Mouse (Mus musculus) liver, embryonic 15.5 days (tissue): ENCODE measurements around the gene Gm3173. TPM values are rescaled to one million over a fixed set of nuclear protein-coding genes. Genes with fewer than 3 reads are reported as not detected.
"Not testable (repeated sequence)": the region's sequence is repeated elsewhere in the genome, so short reads cannot be mapped to it uniquely, and the experiment has no call there.

Source experiments
- ATAC-seq: fragments of 200-750 bp; cut with Nextera tagmentation; 2 replicates; pipeline ENCODE4 v1.8.0; 2017; ENCODE audit warnings: moderate number of reproducible peaks, mild to moderate bottlenecking, moderate library complexity; ENCODE audit not compliant: insufficient read depth
- H3K27ac ChIP-seq: fragments of 300-500 bp; sonication (generic); replicated peaks from 2 replicates; pipeline ENCODE4 v1.5.1; 2015; ENCODE audit warnings: mild to moderate bottlenecking, inconsistent platforms
- H3K27me3 ChIP-seq: fragments of 300-500 bp; sonication (generic); 2 replicates; pipeline ENCODE4 v1.6.1; 2015; ENCODE audit warnings: mild to moderate bottlenecking, inconsistent platforms
- H3K36me3 ChIP-seq: fragments of 300-500 bp; sonication (generic); replicated peaks from 2 replicates; pipeline ENCODE4 v1.6.1; 2015; ENCODE audit warnings: moderate library complexity, mild to moderate bottlenecking, inconsistent platforms
- H3K4me1 ChIP-seq: fragments of 300-500 bp; sonication (generic); replicated peaks from 2 replicates; pipeline ENCODE4 v1.6.1; 2015; ENCODE audit warnings: inconsistent platforms
- H3K4me2 ChIP-seq: fragments of 300-500 bp; sonication (generic); 2 replicates; pipeline ENCODE4 v1.6.1; 2015; ENCODE audit warnings: moderate library complexity, mild to moderate bottlenecking, inconsistent platforms
- H3K4me3 ChIP-seq: fragments of 300-500 bp; sonication (generic); replicated peaks from 2 replicates; pipeline ENCODE4 v1.5.1; 2015; ENCODE audit warnings: mild to moderate bottlenecking, inconsistent platforms
- H3K9ac ChIP-seq: fragments of 300-500 bp; sonication (generic); 2 replicates; pipeline ENCODE4 v1.6.1; 2015; ENCODE audit warnings: moderate library complexity, mild to moderate bottlenecking, inconsistent platforms
- H3K9me3 ChIP-seq: fragments of 300-500 bp; sonication (generic); replicated peaks from 2 replicates; pipeline ENCODE4 v1.6.1; 2016; ENCODE audit warnings: inconsistent platforms
- WGBS: fragments of 180-500 bp; shearing (Covaris S2); methylation state at CpG from one replicate; pipeline ENCODE4 v1.1.7; 2015; ENCODE audit warnings: mixed read lengths; ENCODE audit not compliant: insufficient replicate concordance; 5-methylcytosine and 5-hydroxymethylcytosine counted together
- polyA plus RNA-seq: library from polyadenylated mRNA; unstranded; fragments of >200 nt; fragmentation: Nextera tagmentation; extraction: Ambion mirVana; gene quantifications from 2 replicates; pipeline ENCODE4 v1.2.1, GENCODE M21; 2015

Gene Gm3173
- not detected in 2 replicates for polyA plus RNA-seq

GRCm38 (mm10) chr14:4430692-4431091, at the start of gene Gm3173:
TSS of gene Gm3173 (plus strand) at chr14:4430992.
- not testable (repeated sequence) for H3K27ac ChIP-seq, H3K4me1 ChIP-seq, ATAC-seq, H3K4me3 ChIP-seq, H3K36me3 ChIP-seq, H3K9ac ChIP-seq, H3K9me3 ChIP-seq, H3K27me3 ChIP-seq, H3K4me2 ChIP-seq

- H3K27ac ChIP-seq, H3K4me1 ChIP-seq, H3K9me3 ChIP-seq, H3K9ac ChIP-seq, H3K4me3 ChIP-seq, H3K4me2 ChIP-seq, H3K27me3 ChIP-seq, ATAC-seq, H3K36me3 ChIP-seq: not testable (repeated sequence)
Observed at GRCm38 (mm10) chr14:4385606-4386005, 45.2 kb upstream of the Gm3173 start.

- not testable (repeated sequence) for ATAC-seq, H3K4me1 ChIP-seq, H3K9ac ChIP-seq, H3K9me3 ChIP-seq, H3K36me3 ChIP-seq, H3K4me2 ChIP-seq, H3K27ac ChIP-seq, H3K27me3 ChIP-seq, H3K4me3 ChIP-seq
- WGBS: 75% methylated on average over 4 of the region's 6 CpGs
Observed at GRCm38 (mm10) chr14:4392841-4393530, 37.8 kb upstream of the Gm3173 start.

GRCm38 (mm10) chr14:4397226-4397625, 33.6 kb upstream of the Gm3173 start, which contains the start of gene Gm3159:
TSS of gene Gm3159 (plus strand) at chr14:4397526.
- not testable (repeated sequence) for H3K36me3 ChIP-seq, H3K4me2 ChIP-seq, H3K27me3 ChIP-seq, H3K9ac ChIP-seq, H3K27ac ChIP-seq, H3K4me3 ChIP-seq, H3K9me3 ChIP-seq, H3K4me1 ChIP-seq, ATAC-seq
- 40% methylated on average over 1 of the region's 3 CpGs for WGBS

GRCm38 (mm10) chr14:4398624-4399023, 32.2 kb upstream of the Gm3173 start:
- H3K9ac ChIP-seq, H3K27ac ChIP-seq, H3K4me3 ChIP-seq, ATAC-seq, H3K9me3 ChIP-seq, H3K27me3 ChIP-seq, H3K4me2 ChIP-seq, H3K4me1 ChIP-seq, H3K36me3 ChIP-seq: not testable (repeated sequence)

- WGBS: 69% methylated on average over 5 of the region's 5 CpGs
- not testable (repeated sequence) for H3K9me3 ChIP-seq, H3K4me1 ChIP-seq
Observed at GRCm38 (mm10) chr14:4400115-4400789, 30.5 kb upstream of the Gm3173 start.

GRCm38 (mm10) chr14:4401245-4401644, 29.5 kb upstream of the Gm3173 start:
- H3K4me3 ChIP-seq, H3K27ac ChIP-seq: not testable (repeated sequence)

More at GRCm38 (mm10) chr14:4400115-4400789, 30.5 kb upstream of the Gm3173 start:
- not testable (repeated sequence) for H3K36me3 ChIP-seq, H3K27ac ChIP-seq, H3K27me3 ChIP-seq, ATAC-seq, H3K4me2 ChIP-seq, H3K4me3 ChIP-seq, H3K9ac ChIP-seq

GRCm38 (mm10) chr14:4403840-4404239, 27.0 kb upstream of the Gm3173 start:
- not testable (repeated sequence) for H3K9me3 ChIP-seq, H3K4me2 ChIP-seq, H3K9ac ChIP-seq, H3K27ac ChIP-seq, H3K4me3 ChIP-seq, H3K36me3 ChIP-seq, ATAC-seq, H3K4me1 ChIP-seq, H3K27me3 ChIP-seq

More at GRCm38 (mm10) chr14:4401245-4401644, 29.5 kb upstream of the Gm3173 start:
- H3K9ac ChIP-seq, H3K4me1 ChIP-seq, ATAC-seq, H3K9me3 ChIP-seq, H3K36me3 ChIP-seq, H3K4me2 ChIP-seq, H3K27me3 ChIP-seq: not testable (repeated sequence)
- WGBS: 43% methylated on average over 5 of the region's 5 CpGs

GRCm38 (mm10) chr14:4409939-4410338, 20.9 kb upstream of the Gm3173 start:
- ATAC-seq, H3K27ac ChIP-seq, H3K27me3 ChIP-seq, H3K36me3 ChIP-seq, H3K9ac ChIP-seq, H3K4me3 ChIP-seq, H3K4me2 ChIP-seq, H3K9me3 ChIP-seq, H3K4me1 ChIP-seq: not testable (repeated sequence)
- WGBS: 36% methylated on average over 1 of the region's 1 CpGs

GRCm38 (mm10) chr14:4414965-4415835, 15.6 kb upstream of the Gm3173 start, which contains the start of gene Gm3164:
TSS of gene Gm3164 (plus strand) at chr14:4415448.
- WGBS: 3% methylated on average over 35 of the region's 59 CpGs
- not testable (repeated sequence) for H3K9me3 ChIP-seq, ATAC-seq, H3K27ac ChIP-seq, H3K4me1 ChIP-seq, H3K4me3 ChIP-seq, H3K4me2 ChIP-seq, H3K36me3 ChIP-seq, H3K27me3 ChIP-seq, H3K9ac ChIP-seq

- H3K9ac ChIP-seq, H3K4me2 ChIP-seq, H3K36me3 ChIP-seq, H3K4me3 ChIP-seq, ATAC-seq, H3K27me3 ChIP-seq, H3K9me3 ChIP-seq, H3K27ac ChIP-seq, H3K4me1 ChIP-seq: not testable (repeated sequence)
- 44% methylated on average over 1 of the region's 2 CpGs for WGBS
Observed at GRCm38 (mm10) chr14:4481445-4481844, 50.7 kb downstream of the Gm3173 start, which contains the start of gene Gm3182. TSS of gene Gm3182 (plus strand) at chr14:4481745.
